Mouse (Mus musculus): ENCODE results near the gene Mlana. TPM values are rescaled to one million over a fixed set of nuclear protein-coding genes. Genes with fewer than 3 reads are reported as not detected.

The Mlana gene
- polyA plus RNA-seq, 1 experiment from 2014 or later, result 0.92 TPM

DNA sequence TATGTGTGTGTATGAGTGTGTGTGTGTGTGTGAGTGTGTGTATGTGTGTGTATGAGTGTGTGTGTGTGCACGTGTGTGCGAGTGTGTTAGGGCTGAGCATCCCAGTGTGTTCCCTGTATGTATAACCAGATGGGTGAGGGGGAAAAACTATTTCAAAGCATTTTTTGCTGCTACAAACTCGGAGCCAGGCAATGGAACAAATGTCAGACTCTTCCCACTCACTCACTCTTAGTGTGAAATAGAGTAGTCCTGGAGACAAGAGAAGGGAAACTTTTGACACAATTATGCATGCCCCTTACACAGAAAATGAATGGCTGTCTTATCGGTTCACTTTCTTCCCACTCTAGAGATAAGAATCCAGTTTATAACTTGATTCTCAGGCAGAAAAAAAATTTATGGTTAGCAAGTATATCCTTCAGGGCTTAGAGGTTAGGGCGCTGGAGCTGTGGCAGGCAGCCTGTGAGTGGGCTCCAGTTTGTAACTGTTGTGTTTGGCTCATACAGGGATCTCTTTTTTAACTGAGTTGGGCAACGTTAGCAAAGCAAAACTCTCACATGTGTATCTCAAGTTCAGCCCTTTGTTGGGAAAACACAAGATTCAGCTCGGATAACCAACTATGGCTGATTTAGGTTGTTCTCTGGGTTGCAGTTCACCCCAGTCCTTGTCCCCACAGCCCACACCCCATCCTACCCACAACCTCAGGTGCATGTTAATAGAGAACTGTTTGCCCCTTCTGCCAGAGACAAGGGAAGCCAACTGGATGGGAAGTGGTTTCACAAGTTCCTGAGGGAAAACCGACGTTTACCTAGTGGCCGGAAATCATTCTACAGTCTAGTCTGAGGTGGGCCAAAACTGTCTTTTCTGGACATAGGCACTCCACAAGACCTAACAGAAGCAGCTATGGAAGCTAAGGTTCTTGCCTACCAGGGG lies 36.5 kb upstream of the Mlana start:
- H3K4me1 ChIP-seq, result peaks cover 5% of the 10 kb centered on the region; the same call in 1 of the 2 replicates
- ATAC-seq (ENCODE audit: extremely low read depth, insufficient number of reproducible peaks, low FRiP score, low TSS enrichment), result no peak

DNA sequence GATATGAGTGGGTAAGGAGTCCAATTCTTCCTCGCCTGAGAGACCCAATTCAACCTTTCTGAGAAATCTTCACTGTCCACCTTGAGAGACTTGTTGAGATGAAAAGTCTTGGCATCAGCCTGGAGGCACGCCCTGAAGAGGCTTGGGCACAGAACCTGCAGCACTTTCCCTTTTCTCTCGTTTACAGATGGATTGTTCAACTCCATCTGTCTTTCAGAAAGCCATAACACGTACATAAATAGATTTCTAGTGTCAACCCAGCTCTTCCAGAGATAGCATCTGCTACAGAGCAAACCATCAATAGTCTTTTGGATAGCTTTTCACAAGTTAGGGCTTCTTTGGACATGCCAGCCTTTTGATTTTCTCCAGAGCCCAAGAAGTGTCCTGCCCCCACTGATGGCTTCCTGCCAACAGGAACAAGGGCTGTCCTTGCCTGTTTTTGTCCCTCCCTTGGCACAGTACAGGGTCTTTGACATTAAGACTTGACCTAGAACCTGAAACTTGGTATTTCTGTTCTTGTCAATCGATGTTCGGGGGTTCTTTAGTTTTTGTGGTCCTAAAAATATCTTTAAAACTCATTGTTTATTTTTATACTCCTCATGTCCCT lies 35.5 kb upstream of the Mlana start:
- Histone ChIP-seq H3K4me1 (peaks cover 11% of the 10 kb centered on the region), H3K4me2 (no peak overlapping the region)

More for the DNA sequence above, 36.5 kb upstream of the Mlana start:
- Histone ChIP-seq H3K27me3 (replicated peaks) (peaks cover 57% of the 10 kb centered on the region), H3K9ac (no peak overlapping the region), H3K4me2 (no peak overlapping the region), H3K36me3 (no peaks in the 10 kb centered on the region), H3K4me3 (no peak overlapping the region), H3K9me3 (no peaks in the 10 kb centered on the region), H3K27ac (replicated peaks) (no peak overlapping the region)
- 75% methylated on average over 10 of the region's 10 CpGs for WGBS

DNA sequence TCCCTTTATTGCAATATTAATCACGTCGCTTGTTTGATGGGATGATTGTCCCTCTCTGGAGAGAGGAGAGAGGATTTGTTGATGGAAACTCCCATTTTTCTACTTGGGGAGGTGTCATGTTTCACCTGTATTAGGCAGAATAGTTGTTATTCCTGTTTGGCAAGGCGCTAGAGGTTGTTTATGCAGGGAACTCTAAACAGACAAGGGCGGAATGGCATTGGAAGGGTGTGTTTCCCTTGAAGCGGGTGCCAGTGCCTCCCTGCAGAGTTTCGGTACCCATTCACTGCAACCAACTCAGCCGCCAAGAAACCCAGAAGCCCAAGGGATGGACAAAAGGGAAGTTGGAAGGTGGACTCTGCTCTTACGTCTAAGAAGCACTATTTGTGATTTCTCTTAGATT lies 33.8 kb upstream of the Mlana start:
- H3K9ac ChIP-seq, result no peak overlapping the region
- H3K9me3 ChIP-seq, result no peaks in the 10 kb centered on the region
- H3K4me2 ChIP-seq, result no peak overlapping the region
- no peaks in the 10 kb centered on the region for H3K36me3 ChIP-seq
- no peak for ATAC-seq (ENCODE audit: extremely low read depth, insufficient number of reproducible peaks, low FRiP score, low TSS enrichment)
- peaks cover 45% of the 10 kb centered on the region for H3K27me3 ChIP-seq (replicated peaks)
- H3K4me3 ChIP-seq, result no peak overlapping the region
- no peak overlapping the region for H3K27ac ChIP-seq (replicated peaks)
- 71% methylated on average over 8 of the region's 8 CpGs for WGBS
- H3K4me1 ChIP-seq, result peaks cover 18% of the 10 kb centered on the region

More for the DNA sequence above, 35.5 kb upstream of the Mlana start:
- WGBS, result 64% methylated on average over 6 of the region's 6 CpGs
- Histone ChIP-seq H3K9ac (no peak overlapping the region), H3K36me3 (no peaks in the 10 kb centered on the region), H3K4me3 (no peak overlapping the region), H3K9me3 (no peaks in the 10 kb centered on the region), H3K27ac (replicated peaks) (no peak overlapping the region), H3K27me3 (replicated peaks) (peaks cover 50% of the 10 kb centered on the region)
- ATAC-seq (ENCODE audit: extremely low read depth, insufficient number of reproducible peaks, low FRiP score, low TSS enrichment), result no peak

DNA sequence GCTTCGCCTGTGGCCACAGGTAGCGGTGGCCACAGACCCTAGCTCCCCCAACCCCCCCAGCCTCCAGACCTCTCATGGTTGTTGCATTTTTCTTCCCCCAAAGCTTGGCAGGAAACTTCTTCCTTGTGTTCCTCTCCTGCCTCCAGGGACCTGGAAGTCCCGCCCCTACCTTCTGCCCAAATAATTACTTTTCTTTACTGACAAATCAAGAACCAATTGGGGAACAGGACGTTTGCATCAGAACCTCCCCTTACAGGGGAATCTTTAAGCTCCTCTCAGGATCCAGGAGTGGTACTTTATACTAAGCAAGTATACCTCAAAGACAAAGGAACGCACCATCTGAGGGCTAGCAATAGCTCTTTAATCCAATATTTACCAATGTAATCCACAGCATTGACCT lies 32.7 kb upstream of the Mlana start:
- H3K36me3 ChIP-seq, result no peaks in the 10 kb centered on the region
- H3K9ac ChIP-seq, result no peak overlapping the region
- H3K27ac ChIP-seq (replicated peaks), result no peak overlapping the region
- no peak overlapping the region for H3K4me3 ChIP-seq
- no peak for ATAC-seq (ENCODE audit: extremely low read depth, insufficient number of reproducible peaks, low FRiP score, low TSS enrichment)
- H3K27me3 ChIP-seq (replicated peaks), result peaks cover 47% of the 10 kb centered on the region
- no peaks in the 10 kb centered on the region for H3K9me3 ChIP-seq
- peaks cover 18% of the 10 kb centered on the region for H3K4me1 ChIP-seq
- H3K4me2 ChIP-seq, result no peak overlapping the region
- WGBS, result 72% methylated on average over 5 of the region's 5 CpGs

DNA sequence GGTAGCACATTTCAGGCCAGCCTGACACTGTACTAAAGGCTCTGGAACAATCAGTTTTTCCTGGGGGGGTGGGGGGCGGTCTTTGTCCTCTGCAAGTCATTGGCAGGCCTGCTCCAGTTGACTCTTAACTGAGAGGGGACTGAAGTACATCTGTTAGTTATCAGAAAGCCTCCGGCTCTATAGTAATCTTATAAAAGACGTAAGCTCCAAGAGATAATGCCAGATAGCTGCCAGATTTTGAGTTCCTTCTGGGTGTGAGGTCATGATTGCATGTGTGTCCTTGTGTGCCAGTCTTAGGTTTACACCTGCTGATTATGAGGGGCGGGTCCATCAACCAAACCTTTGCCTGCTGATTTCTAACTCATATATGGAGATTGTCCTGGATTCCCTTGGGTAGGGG lies 31.5 kb upstream of the Mlana start:
- Histone ChIP-seq H3K9ac (no peak overlapping the region), H3K36me3 (no peaks in the 10 kb centered on the region), H3K27ac (replicated peaks) (no peak overlapping the region), H3K9me3 (no peaks in the 10 kb centered on the region), H3K4me2 (no peak overlapping the region), H3K27me3 (replicated peaks) (peaks cover 45% of the 10 kb centered on the region), H3K4me3 (no peak overlapping the region), H3K4me1 (peaks cover 18% of the 10 kb centered on the region)
- 64% methylated on average over 4 of the region's 4 CpGs for WGBS
- ATAC-seq (ENCODE audit: extremely low read depth, insufficient number of reproducible peaks, low FRiP score, low TSS enrichment), result no peak

DNA sequence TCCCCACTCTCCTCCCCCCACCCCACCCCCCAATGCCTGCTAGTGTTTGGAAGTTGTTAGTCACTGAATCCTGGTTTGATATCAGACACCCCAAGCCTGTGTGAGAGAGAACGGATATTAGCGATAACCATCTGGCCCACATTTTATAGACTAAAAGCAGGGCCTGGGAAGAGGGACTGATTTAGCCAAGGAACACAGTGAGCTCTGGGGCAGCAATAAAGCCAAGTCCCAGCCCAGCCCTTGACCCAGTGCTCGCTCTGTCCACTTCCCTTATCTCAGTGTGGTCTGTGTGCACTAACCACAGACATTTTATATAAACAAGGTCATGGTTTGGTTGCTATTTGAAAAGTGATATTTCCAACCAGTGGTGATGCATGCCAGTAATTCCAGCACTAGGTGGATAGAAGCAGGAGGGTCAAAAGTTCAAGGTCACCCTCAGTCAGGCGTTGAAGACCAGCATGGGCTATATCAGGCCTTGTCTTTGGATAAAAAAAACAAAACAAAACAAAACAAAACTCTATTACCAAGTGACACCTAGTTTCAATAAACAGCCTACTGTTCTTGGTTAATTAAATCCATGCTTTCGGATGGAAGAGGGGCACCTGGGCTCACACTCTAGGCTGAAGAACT lies 30.5 kb upstream of the Mlana start:
- Histone ChIP-seq H3K27me3 (replicated peaks) (peaks cover 39% of the 10 kb centered on the region), H3K9ac (no peak overlapping the region), H3K4me1 (peaks cover 16% of the 10 kb centered on the region), H3K27ac (replicated peaks) (no peak overlapping the region), H3K4me3 (no peak overlapping the region), H3K4me2 (no peak overlapping the region), H3K9me3 (no peaks in the 10 kb centered on the region), H3K36me3 (no peaks in the 10 kb centered on the region)
- no peak for ATAC-seq (ENCODE audit: extremely low read depth, insufficient number of reproducible peaks, low FRiP score, low TSS enrichment)
- 60% methylated on average over 5 of the region's 5 CpGs for WGBS

DNA sequence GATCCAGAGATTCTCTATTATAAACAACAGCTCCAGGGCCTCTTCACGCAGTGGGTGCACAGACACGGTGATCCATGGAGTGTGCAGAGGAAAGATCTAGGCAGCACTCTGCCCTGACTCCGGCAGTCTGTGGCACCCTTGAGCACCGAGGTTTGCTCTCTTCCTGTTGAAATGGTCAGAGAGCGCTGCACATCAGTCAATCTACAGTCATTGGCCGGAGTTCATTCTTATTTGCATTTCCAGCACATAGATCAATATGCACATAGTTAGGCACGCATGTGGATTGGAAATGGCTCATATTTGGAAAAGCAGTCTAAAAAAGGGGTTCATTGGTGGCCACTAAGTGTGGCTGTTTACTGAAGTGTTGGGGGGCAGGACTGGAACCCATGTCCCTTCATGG lies 29.5 kb upstream of the Mlana start:
- no peaks in the 10 kb centered on the region for H3K9me3 ChIP-seq
- H3K4me2 ChIP-seq, result no peak overlapping the region
- WGBS, result 83% methylated on average over 7 of the region's 7 CpGs
- no peak for ATAC-seq (ENCODE audit: extremely low read depth, insufficient number of reproducible peaks, low FRiP score, low TSS enrichment)
- H3K4me1 ChIP-seq, result peaks cover 14% of the 10 kb centered on the region
- H3K36me3 ChIP-seq, result no peaks in the 10 kb centered on the region
- no peak overlapping the region for H3K27ac ChIP-seq (replicated peaks)
- peaks cover 41% of the 10 kb centered on the region for H3K27me3 ChIP-seq (replicated peaks)
- no peak overlapping the region for H3K4me3 ChIP-seq
- H3K9ac ChIP-seq, result no peak overlapping the region

DNA sequence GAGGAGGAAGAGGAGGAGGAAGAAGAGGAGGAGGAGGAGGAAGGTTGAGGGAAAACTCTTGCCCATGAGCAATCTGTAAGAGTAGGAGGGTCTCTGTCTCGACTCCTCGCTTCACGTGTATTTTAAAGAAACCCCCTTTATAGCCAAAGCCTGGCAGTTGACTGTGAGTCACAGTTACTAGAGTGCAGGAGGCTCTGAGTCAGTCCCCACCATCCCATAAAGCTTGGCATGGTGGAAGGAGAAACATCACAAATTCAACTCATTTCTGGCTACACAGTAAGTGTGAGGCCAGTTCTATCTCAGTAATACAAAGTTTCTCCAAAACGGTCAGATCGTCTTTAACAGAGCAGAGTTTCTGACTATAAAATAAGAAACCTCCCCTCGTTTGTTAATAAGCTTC lies 27.4 kb upstream of the Mlana start:
- no peak for ATAC-seq (ENCODE audit: extremely low read depth, insufficient number of reproducible peaks, low FRiP score, low TSS enrichment)
- no peak overlapping the region for H3K4me3 ChIP-seq

DNA sequence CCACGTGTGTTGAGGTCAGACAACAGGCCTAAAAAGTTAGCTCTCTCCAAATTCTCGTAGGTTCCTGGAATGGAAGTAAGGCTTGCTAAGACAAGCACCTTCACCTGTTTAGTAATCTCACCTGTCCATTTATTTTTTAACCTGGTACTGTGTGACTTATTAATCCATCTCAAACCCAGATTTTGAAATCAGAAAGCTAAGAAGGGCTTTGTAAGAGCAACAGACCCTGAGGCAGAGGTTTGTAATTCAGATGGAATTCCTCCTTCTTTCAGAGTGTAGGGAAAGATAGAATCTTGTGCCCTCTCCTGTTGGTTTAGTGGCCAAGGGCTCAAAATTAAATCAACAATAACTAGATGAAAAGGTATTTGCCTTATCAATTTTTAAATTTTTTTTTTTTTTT lies 26.5 kb upstream of the Mlana start:
- Histone ChIP-seq H3K4me2 (no peak overlapping the region), H3K9ac (no peak overlapping the region), H3K36me3 (no peaks in the 10 kb centered on the region), H3K27me3 (replicated peaks) (peaks cover 45% of the 10 kb centered on the region), H3K9me3 (no peaks in the 10 kb centered on the region), H3K4me3 (no peak overlapping the region), H3K27ac (replicated peaks) (no peak overlapping the region), H3K4me1 (peaks cover 14% of the 10 kb centered on the region)
- 79% methylated on average over 2 of the region's 2 CpGs for WGBS
- ATAC-seq (ENCODE audit: extremely low read depth, insufficient number of reproducible peaks, low FRiP score, low TSS enrichment), result no peak

More for the DNA sequence above, 27.4 kb upstream of the Mlana start:
- H3K9ac ChIP-seq, result no peak overlapping the region
- 78% methylated on average over 6 of the region's 6 CpGs for WGBS
- no peak overlapping the region for H3K27ac ChIP-seq (replicated peaks)
- H3K9me3 ChIP-seq, result no peaks in the 10 kb centered on the region
- peaks cover 14% of the 10 kb centered on the region for H3K4me1 ChIP-seq
- no peaks in the 10 kb centered on the region for H3K36me3 ChIP-seq
- peaks cover 40% of the 10 kb centered on the region for H3K27me3 ChIP-seq (replicated peaks)
- H3K4me2 ChIP-seq, result no peak overlapping the region

DNA sequence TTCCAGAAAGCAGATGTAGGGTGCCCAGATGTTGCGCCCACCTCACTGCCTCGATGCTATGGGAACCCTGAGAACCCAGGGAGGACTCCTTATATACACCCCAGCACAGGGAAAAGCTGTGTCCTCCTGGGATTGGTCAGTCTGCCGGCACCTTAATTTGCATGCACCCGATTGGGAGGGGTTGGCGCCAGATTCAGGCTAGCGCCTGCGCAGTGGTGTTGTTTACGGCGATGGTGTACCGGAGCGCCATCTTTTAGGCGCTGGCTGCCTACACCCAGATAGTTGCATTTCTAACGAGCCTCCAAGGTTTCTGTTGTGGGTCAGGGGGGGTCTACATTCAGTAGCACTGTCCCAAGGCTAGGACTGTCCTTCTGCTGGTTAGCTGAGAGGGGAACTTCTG lies 25.0 kb upstream of the Mlana start:
- peaks cover 1% of the 10 kb centered on the region for H3K4me1 ChIP-seq
- H3K36me3 ChIP-seq, result no peaks in the 10 kb centered on the region
- no peak overlapping the region for H3K9ac ChIP-seq
- no peaks in the 10 kb centered on the region for H3K9me3 ChIP-seq
- H3K4me2 ChIP-seq, result no peak overlapping the region
- H3K27ac ChIP-seq (replicated peaks), result no peak overlapping the region
- H3K27me3 ChIP-seq (replicated peaks), result peaks cover 55% of the 10 kb centered on the region
- no peak overlapping the region for H3K4me3 ChIP-seq
- WGBS, result 89% methylated on average over 13 of the region's 13 CpGs
- no peak for ATAC-seq (ENCODE audit: extremely low read depth, insufficient number of reproducible peaks, low FRiP score, low TSS enrichment)

DNA sequence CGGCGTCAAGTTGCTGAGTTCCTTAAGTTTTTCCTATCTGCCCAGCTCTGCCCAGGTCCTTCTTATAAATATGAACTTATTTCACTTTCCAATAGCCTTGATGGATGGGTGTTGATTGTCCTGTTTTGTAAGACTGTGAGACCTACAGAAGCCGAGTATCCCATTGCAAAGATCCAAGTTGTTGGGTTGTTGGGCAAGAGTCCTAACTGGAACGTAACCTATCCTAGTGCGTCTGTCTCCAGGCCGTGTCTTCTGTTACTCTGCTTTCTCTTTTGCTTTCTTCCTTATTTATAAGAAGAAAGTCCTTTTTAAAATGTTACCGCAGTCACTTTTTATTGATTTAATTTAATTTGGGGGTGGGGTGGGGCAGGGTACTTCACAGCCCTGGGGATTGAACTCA lies 22.7 kb upstream of the Mlana start:
- H3K27me3 ChIP-seq (replicated peaks), result peaks cover 64% of the 10 kb centered on the region
- WGBS, result 90% methylated on average over 7 of the region's 7 CpGs

More for the DNA sequence above, 22.7 kb upstream of the Mlana start:
- H3K4me1 ChIP-seq, result no peaks in the 10 kb centered on the region
- no peak overlapping the region for H3K9ac ChIP-seq
- H3K9me3 ChIP-seq, result no peaks in the 10 kb centered on the region
- ATAC-seq (ENCODE audit: extremely low read depth, insufficient number of reproducible peaks, low FRiP score, low TSS enrichment), result no peak
- H3K4me3 ChIP-seq, result no peak overlapping the region
- H3K27ac ChIP-seq (replicated peaks), result no peak overlapping the region
- H3K36me3 ChIP-seq, result no peaks in the 10 kb centered on the region
- no peak overlapping the region for H3K4me2 ChIP-seq
